Mouse (Mus musculus) limb, embryonic 14.5 days (tissue): ENCODE measurements at regions not wholly inside any gene's neighbourhood (a gene's known extent, or its start where the extent isn't known, plus 50 kb on each side); places are given as distances from the start of the nearest gene placed in this dataset.

ENCODE experiments used
- ATAC-seq: fragments of 200-750 bp; cut with Nextera tagmentation; 2 replicates; pipeline ENCODE4 v1.8.0; 2017; ENCODE audit warnings: low read depth, moderate number of reproducible peaks, moderate TSS enrichment; ENCODE audit not compliant: low FRiP score
- DNase-seq: peaks from one replicate; pipeline ENCODE4 v3.0.0-alpha.2; 2015; ENCODE audit warnings: low spot score
- H3K27ac ChIP-seq: fragments of 300-500 bp; sonication (generic); replicated peaks from 2 replicates; pipeline ENCODE4 v1.5.1; 2014; ENCODE audit warnings: low read depth, mild to moderate bottlenecking, low read length, moderate library complexity, mixed read lengths
- H3K27me3 ChIP-seq: fragments of 300-500 bp; sonication (generic); 2 replicates; pipeline ENCODE4 v1.6.1; 2014; ENCODE audit warnings: low read length, mixed read lengths; ENCODE audit not compliant: control insufficient read depth, insufficient read depth
- H3K36me3 ChIP-seq: fragments of 300-500 bp; sonication (generic); 2 replicates; pipeline ENCODE4 v1.6.1; 2014; ENCODE audit warnings: mild to moderate bottlenecking, low read length, moderate library complexity, mixed read lengths; ENCODE audit not compliant: control insufficient read depth, insufficient read depth
- H3K4me1 ChIP-seq: fragments of 300-500 bp; sonication (generic); 2 replicates; pipeline ENCODE4 v1.6.1; 2014; ENCODE audit warnings: antibody characterized with exemption, low read length, mixed read lengths; ENCODE audit not compliant: control insufficient read depth, insufficient read depth
- H3K4me2 ChIP-seq: fragments of 300-500 bp; sonication (generic); replicated peaks from 2 replicates; pipeline ENCODE4 v1.6.1; 2014; ENCODE audit warnings: low read depth, mild to moderate bottlenecking, low read length, moderate library complexity; ENCODE audit not compliant: severe bottlenecking
- H3K4me3 ChIP-seq: fragments of 300-500 bp; sonication (generic); replicated peaks from 2 replicates; pipeline ENCODE4 v1.5.1; 2014; ENCODE audit warnings: low read length
- H3K9ac ChIP-seq: fragments of 300-500 bp; sonication (generic); 2 replicates; pipeline ENCODE4 v1.6.1; 2014; ENCODE audit warnings: mild to moderate bottlenecking, low read depth, low read length, moderate library complexity; ENCODE audit not compliant: severe bottlenecking
- H3K9me3 ChIP-seq: fragments of 300-500 bp; sonication (generic); 2 replicates; pipeline ENCODE4 v1.6.1; 2016; ENCODE audit warnings: low read length; ENCODE audit not compliant: control insufficient read depth
- POLR2A ChIP-seq: fragments of 200-500 bp; IDR thresholded peaks from 2 replicates; pipeline ENCODE4 v1.8.0; 2012; ENCODE audit warnings: inconsistent platforms, mild to moderate bottlenecking, moderate library complexity, borderline replicate concordance; ENCODE audit not compliant: insufficient read depth, insufficient read length; ENCODE audit errors: extremely low read depth
- WGBS: fragments of 180-500 bp; shearing (Covaris S2); extraction: QIAGEN DNeasy Blood & Tissue Kit; methylation state at CpG from one replicate; pipeline ENCODE4 v1.1.7; 2014; 5-methylcytosine and 5-hydroxymethylcytosine counted together

DNA sequence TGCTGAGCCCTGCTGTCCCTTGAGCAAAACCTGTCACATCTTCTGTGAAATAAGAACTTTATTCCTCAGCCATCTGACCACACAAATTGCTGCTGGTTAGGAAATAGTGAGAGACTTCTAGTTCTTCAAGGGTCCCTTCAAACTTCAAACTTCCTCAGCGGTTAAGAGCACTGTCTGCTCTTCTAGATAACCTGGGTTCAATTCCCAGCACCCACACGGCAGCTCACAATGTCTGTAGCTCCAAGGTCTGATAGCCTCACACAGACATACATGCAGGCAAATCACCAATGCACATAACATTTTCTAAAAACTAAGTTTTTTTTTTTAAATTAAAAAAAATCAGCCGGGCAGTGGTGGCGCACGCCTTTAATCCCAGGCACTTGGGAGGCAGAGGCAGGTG lies 407.0 kb upstream of the Smim15 start:
- no peak overlapping the region for H3K9ac ChIP-seq
- H3K4me3 ChIP-seq, result no peak overlapping the region
- no peaks in the 10 kb centered on the region for H3K9me3 ChIP-seq
- no peak for TF ChIP-seq POLR2A
- H3K4me1 ChIP-seq, result no peaks in the 10 kb centered on the region
- WGBS, result 92% methylated on average over 5 of the region's 5 CpGs
- ATAC-seq (no peak), DNase-seq (no peak)
- H3K4me2 ChIP-seq, result no peak overlapping the region
- H3K27me3 ChIP-seq, result no peaks in the 10 kb centered on the region
- no peak overlapping the region for H3K27ac ChIP-seq
- no peaks in the 10 kb centered on the region for H3K36me3 ChIP-seq

DNA sequence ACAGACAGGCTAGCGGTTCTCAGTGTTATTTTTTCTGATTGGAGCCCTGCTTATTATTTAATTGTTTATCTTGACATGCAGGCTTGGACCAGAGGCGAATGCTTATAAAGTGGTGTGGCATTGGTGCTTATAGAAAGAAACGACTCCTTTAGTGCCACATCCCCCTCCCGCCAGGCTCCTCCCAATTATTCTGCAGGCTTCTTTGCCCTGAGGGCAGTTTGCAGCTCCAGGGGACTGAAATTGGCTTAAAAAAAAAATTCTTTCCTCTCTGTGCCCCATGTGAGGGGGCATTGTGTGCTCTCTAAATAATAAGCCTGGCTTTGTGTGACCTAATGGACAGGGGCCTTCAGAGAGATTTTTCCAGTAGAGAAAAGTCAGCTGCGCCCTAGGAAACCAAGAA lies 409.1 kb upstream of the Smim15 start:
- no peak for DNase-seq

DNA sequence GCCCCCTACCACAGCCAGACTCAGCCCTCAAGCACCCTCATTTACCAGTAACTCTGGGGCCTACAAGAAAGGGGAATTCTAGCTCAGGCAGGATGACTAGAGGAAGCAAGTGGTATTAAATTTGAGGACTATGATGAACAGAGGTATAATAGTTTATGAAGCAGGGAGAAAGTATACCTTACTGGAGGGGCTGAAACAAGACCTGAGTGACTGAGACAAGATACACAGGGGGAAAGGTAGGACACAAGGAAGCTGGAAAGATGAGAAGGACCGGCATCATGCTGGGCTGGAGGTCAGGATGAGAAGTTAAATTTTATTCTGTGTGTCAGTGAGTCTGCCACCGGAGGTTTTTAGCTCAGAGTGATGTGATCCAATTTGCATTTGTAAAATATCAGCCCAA lies 417.2 kb upstream of the Smim15 start:
- Histone ChIP-seq H3K27ac (no peak overlapping the region), H3K9ac (no peak overlapping the region), H3K36me3 (no peaks in the 10 kb centered on the region), H3K9me3 (no peaks in the 10 kb centered on the region), H3K4me1 (no peaks in the 10 kb centered on the region), H3K4me3 (no peak overlapping the region), H3K27me3 (no peaks in the 10 kb centered on the region), H3K4me2 (no peak overlapping the region)
- WGBS, result 86% methylated on average over 2 of the region's 2 CpGs
- TF ChIP-seq POLR2A, result no peak
- ATAC-seq (no peak), DNase-seq (no peak)

More for the DNA sequence above, 409.1 kb upstream of the Smim15 start:
- Histone ChIP-seq H3K27ac (no peak overlapping the region), H3K27me3 (no peaks in the 10 kb centered on the region), H3K9ac (no peak overlapping the region), H3K4me3 (no peak overlapping the region), H3K9me3 (no peaks in the 10 kb centered on the region), H3K4me1 (no peaks in the 10 kb centered on the region), H3K4me2 (no peak overlapping the region), H3K36me3 (no peaks in the 10 kb centered on the region)
- 64% methylated on average over 5 of the region's 5 CpGs for WGBS
- ATAC-seq, result no peak
- no peak for TF ChIP-seq POLR2A

DNA sequence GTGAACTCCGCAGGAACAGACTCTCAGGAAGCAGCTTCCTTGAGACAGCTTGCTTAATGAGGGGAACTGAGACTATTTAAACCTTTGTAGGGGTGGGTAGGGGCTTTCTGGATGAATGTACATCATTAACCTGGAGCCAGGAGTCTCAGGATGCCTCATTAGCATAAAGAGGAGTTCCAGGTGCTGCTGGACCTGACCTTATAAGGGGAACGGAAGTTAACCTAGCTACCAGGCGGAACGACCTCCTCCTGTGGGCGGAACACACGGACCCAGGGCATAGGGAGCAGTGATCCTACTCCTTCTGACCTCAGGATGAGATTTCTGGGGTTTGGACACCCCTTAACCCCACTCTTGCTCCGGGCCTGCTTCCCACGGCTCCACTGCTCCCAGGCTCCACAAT lies 417.6 kb upstream of the Smim15 start:
- no peaks in the 10 kb centered on the region for H3K36me3 ChIP-seq

DNA sequence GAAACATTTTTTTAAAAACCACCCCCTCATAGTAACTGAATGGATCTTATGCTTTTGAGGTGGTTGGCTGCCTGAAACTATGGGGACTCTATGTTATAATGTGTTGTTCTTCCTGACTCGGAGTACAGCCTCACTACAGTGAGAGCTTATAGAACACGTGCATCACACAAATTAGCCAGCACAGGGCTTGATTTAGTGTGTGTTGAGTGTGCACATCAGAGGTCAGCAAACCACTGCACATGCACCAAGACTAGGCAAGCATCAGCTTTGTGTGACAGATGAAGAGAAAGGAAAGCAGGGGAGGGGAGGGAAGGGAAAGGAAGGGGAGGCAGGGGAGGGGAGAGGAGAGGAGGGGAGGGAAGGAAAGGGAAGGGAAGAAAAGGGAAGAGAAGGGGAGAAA lies 422.9 kb upstream of the Smim15 start:
- Histone ChIP-seq H3K27me3 (no peaks in the 10 kb centered on the region), H3K4me1 (0 out of 2 replicates have a peak, but pooled peaks cover 2% of the 10 kb centered on the region), H3K27ac (no peak overlapping the region), H3K4me2 (no peak overlapping the region), H3K4me3 (no peak overlapping the region), H3K9me3 (no peaks in the 10 kb centered on the region), H3K9ac (no peak overlapping the region), H3K36me3 (no peaks in the 10 kb centered on the region)
- ATAC-seq, result no peak
- WGBS, result 51% methylated on average over 2 of the region's 2 CpGs
- no peak for TF ChIP-seq POLR2A
- DNase-seq, result no peak

More for the DNA sequence above, 417.6 kb upstream of the Smim15 start:
- Histone ChIP-seq H3K9ac (no peak overlapping the region), H3K4me2 (no peak overlapping the region), H3K27ac (no peak overlapping the region), H3K27me3 (no peaks in the 10 kb centered on the region), H3K4me1 (no peaks in the 10 kb centered on the region), H3K9me3 (no peaks in the 10 kb centered on the region), H3K4me3 (no peak overlapping the region)
- TF ChIP-seq POLR2A, result no peak
- ATAC-seq, result no peak
- DNase-seq, result no peak
- 69% methylated on average over 8 of the region's 8 CpGs for WGBS

DNA sequence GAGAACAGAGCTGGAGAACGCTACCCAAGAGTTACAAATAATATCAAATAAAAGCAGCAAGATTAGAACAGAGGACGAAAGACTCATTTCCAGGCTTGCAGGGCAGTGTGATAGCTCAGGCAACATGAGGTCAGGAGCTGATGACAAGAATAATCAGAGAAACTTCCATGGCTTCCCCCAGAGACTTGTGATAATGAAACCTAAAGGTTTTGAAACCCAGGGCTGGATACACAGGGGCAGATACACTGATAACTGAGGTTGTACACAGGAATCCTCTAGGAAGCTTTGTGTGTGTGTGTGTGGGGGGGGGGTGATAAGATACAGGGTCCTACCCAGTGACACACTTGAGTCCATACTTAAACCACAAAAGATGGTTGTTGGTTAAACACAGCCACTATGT lies 423.4 kb upstream of the Smim15 start:
- Histone ChIP-seq H3K9me3 (no peaks in the 10 kb centered on the region), H3K9ac (no peak overlapping the region), H3K27me3 (no peaks in the 10 kb centered on the region), H3K4me3 (no peak overlapping the region), H3K4me2 (no peak overlapping the region), H3K27ac (no peak overlapping the region), H3K4me1 (0 out of 2 replicates have a peak, but pooled peaks cover 2% of the 10 kb centered on the region), H3K36me3 (no peaks in the 10 kb centered on the region)
- ATAC-seq, result no peak
- no peak for DNase-seq
- no peak for TF ChIP-seq POLR2A
- WGBS, result 81% methylated on average over 2 of the region's 2 CpGs
